Mouse (Mus musculus): ENCODE results near the gene Cks1b. TPM values are rescaled to one million over a fixed set of nuclear protein-coding genes. Genes with fewer than 3 reads are reported as not detected.

Gene Cks1b
- total and polyA plus RNA-seq, 3 experiments = 173 to 270 (median 268) TPM

DNA sequence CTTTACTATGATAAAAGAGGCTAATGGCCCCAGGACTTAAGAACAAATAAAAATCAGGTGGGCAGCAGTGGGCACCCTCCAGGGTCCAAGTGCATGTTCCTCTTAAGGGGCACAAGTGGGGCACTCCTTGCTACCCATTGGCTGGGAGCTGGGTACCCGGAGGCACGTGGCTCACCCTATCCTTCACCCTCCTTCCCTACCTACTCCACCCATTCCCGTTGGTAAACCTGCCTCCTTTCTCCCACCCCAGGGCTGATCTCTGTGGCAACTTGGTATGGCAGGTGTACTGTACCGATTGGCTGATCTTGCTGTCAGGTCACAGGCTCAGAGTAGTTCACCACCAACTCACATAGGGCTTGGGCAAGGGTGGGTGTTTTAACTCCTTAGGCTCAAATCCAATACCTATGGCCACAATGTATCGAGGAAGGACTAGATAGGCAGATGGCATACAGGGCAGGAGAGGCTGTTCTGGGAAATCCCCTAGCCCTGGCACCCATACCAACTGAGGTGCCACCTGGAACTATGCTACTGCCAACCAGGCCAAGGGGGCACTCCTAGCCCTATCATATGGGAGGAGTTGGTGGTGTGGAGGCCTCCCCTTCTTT lies 34.4 kb downstream of the Cks1b start:
- Histone ChIP-seq H3K79me2 (replicated peaks; ENCODE audit: control insufficient read depth, extremely low read depth, insufficient read depth, poor library complexity, severe bottlenecking) (peaks cover 57% of the 10 kb centered on the region), H3K4me1 (ENCODE audit: control insufficient read depth in 1 of 2, insufficient read depth in 2 of 2) (peaks cover 30 to 97% of the 10 kb centered on the region in 2 experiments), H3K4me3 (replicated peaks in 1 of 3; ENCODE audit: low read depth in 2 of 3, low read length in 2 of 3, poor library complexity in 1 of 3) (no peak overlapping the region), H3K27me3 (replicated peaks) (no peaks in the 10 kb centered on the region), H3K27ac (ENCODE audit: insufficient read depth, low read depth) (no peak overlapping the region), H3K9me3 (replicated peaks; ENCODE audit: low read length) (no peaks in the 10 kb centered on the region), H3K9ac (ENCODE audit: insufficient read depth, low read depth) (no peak overlapping the region), H3K4me2 (ENCODE audit: insufficient read depth, low read depth, poor library complexity, severe bottlenecking) (no peak overlapping the region), H3K36me3 (replicated peaks in 1 of 2; ENCODE audit: control insufficient read depth in 1 of 2, insufficient read depth in 1 of 2, low read length in 1 of 2) (peaks cover 39 to 60% of the 10 kb centered on the region in 2 experiments)
- in situ Hi-C loops (cut with MboI; ENCODE audit: low pct_ligation_motif_present, low pct_unique_long_range_greater_than_20kb, low sequenced_read_pairs) (no loop called here), dilution Hi-C loops (cut with MboI; ENCODE audit: extremely low pct_ligation_motif_present, extremely low pct_unique_long_range_greater_than_20kb, low sequenced_read_pairs) (no loop called here)
- TF ChIP-seq CHD1 (IDR thresholded peaks at IDR 0.05; ENCODE audit: low read depth, low read length) (no peak), IRF4 (IDR thresholded peaks at IDR 0.05; ENCODE audit: low read depth, low read length) (no peak), GABPA (IDR thresholded peaks at IDR 0.05; ENCODE audit: insufficient replicate concordance, low read depth, low read length) (no peak), MXI1 (IDR thresholded peaks at IDR 0.05; ENCODE audit: low read depth, low read length) (no peak), USF2 (conservative IDR thresholded peaks at IDR 0.05; ENCODE audit: low read depth, low read length) (no peak), POLR2AphosphoS2 (IDR thresholded peaks at IDR 0.05; ENCODE audit: low read depth, low read length) (no peak), ZKSCAN1 (IDR thresholded peaks at IDR 0.05; ENCODE audit: borderline replicate concordance, low read depth, low read length) (no peak), E2F4 (IDR thresholded peaks at IDR 0.05; ENCODE audit: insufficient replicate concordance, low read depth, low read length) (no peak), CHD2 (IDR thresholded peaks at IDR 0.05; ENCODE audit: low read length) (no peak)
- DNase-seq (ENCODE audit: extremely low read depth) = no peak

DNA sequence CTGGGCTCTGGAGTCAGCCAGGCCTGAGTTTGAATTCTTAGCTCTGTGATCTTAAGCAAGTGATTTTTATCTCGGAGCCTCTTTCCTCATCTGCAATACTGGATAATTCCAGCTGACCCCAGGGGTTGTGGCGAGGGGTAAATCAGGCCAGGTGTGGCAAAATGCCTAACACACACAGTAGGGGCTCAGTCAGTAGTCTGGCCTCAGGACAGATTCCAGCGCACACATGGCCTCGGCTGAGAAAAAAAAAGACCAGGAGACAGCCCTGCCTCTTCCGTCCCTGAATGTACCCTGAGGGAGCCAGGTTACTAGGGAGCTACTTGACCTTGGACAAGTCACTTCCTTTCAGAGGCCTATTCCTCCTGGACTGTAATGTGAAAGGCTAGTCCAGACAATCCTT lies 35.2 kb downstream of the Cks1b start:
- H3K27ac ChIP-seq (ENCODE audit: insufficient read depth, low read depth) = no peak overlapping the region
- H3K4me1 ChIP-seq (ENCODE audit: control insufficient read depth in 1 of 2, insufficient read depth in 2 of 2) = peaks cover 27 to 97% of the 10 kb centered on the region in 2 experiments
- dilution Hi-C loops (cut with MboI; ENCODE audit: extremely low pct_ligation_motif_present, extremely low pct_unique_long_range_greater_than_20kb, low sequenced_read_pairs) (no loop called here), in situ Hi-C loops (cut with MboI; ENCODE audit: low pct_ligation_motif_present, low pct_unique_long_range_greater_than_20kb, low sequenced_read_pairs) (no loop called here)
- H3K79me2 ChIP-seq (replicated peaks; ENCODE audit: control insufficient read depth, extremely low read depth, insufficient read depth, poor library complexity, severe bottlenecking) = peaks cover 54% of the 10 kb centered on the region
- TF ChIP-seq MAZ (IDR thresholded peaks at IDR 0.05; ENCODE audit: low read depth, low read length) (no peak), ZC3H11A (IDR thresholded peaks at IDR 0.05; ENCODE audit: low read depth, low read length) (no peak), MAFK (IDR thresholded peaks at IDR 0.05; ENCODE audit: insufficient replicate concordance, low read length) (no peak), SMC3 (IDR thresholded peaks at IDR 0.05; ENCODE audit: low read depth, low read length) (no peak), ZNF384 (IDR thresholded peaks at IDR 0.05; ENCODE audit: low read depth, low read length) (no peak), NRF1 (IDR thresholded peaks at IDR 0.05; ENCODE audit: low read depth, low read length) (no peak), EP300 (IDR thresholded peaks at IDR 0.05; ENCODE audit: low read length) (no peak), ELF1 (IDR thresholded peaks at IDR 0.05; ENCODE audit: low read depth, low read length) (no peak), POLR2AphosphoS2 (IDR thresholded peaks at IDR 0.05; ENCODE audit: low read depth, low read length) (no peak), UBTF (IDR thresholded peaks at IDR 0.05; ENCODE audit: low read depth, low read length) (no peak), USF2 (conservative IDR thresholded peaks at IDR 0.05; ENCODE audit: low read depth, low read length) (no peak), IRF4 (IDR thresholded peaks at IDR 0.05; ENCODE audit: low read depth, low read length) (no peak)
- H3K4me3 ChIP-seq (replicated peaks in 1 of 3; ENCODE audit: low read depth in 2 of 3, low read length in 2 of 3, poor library complexity in 1 of 3) = no peak overlapping the region
- H3K9ac ChIP-seq (ENCODE audit: insufficient read depth, low read depth) = no peak overlapping the region
- H3K36me3 ChIP-seq (replicated peaks in 1 of 2; ENCODE audit: control insufficient read depth in 1 of 2, insufficient read depth in 1 of 2, low read length in 1 of 2) = peaks cover 39 to 61% of the 10 kb centered on the region in 2 experiments
- no peaks in the 10 kb centered on the region for H3K27me3 ChIP-seq (replicated peaks)
- H3K4me2 ChIP-seq (ENCODE audit: insufficient read depth, low read depth, poor library complexity, severe bottlenecking) = no peak overlapping the region
- no peak for DNase-seq (ENCODE audit: extremely low read depth)
- H3K9me3 ChIP-seq (replicated peaks; ENCODE audit: low read length) = no peaks in the 10 kb centered on the region

Data from CH12.LX (cell line).